Mouse (Mus musculus) forebrain, embryonic 13.5 days (tissue): Measurements from ENCODE around the gene Phc2. TPM values are rescaled to one million over a fixed set of nuclear protein-coding genes. Genes with fewer than 3 reads are reported as not detected.
A peak's percentile ranks its signal among the peaks of the same experiment; 100 is the strongest.

Experiments
- ATAC-seq: fragments of 200-750 bp; cut with Nextera tagmentation; 2 replicates; pipeline ENCODE4 v1.8.0; 2017
- H3K27ac ChIP-seq: fragments of 300-500 bp; sonication (generic); 2 replicates; pipeline ENCODE4 v1.5.1; 2015; ENCODE audit warnings: inconsistent platforms, mild to moderate bottlenecking, moderate library complexity
- H3K27me3 ChIP-seq: fragments of 300-500 bp; sonication (generic); 2 replicates; pipeline ENCODE4 v1.6.1; 2015; ENCODE audit warnings: mild to moderate bottlenecking, inconsistent platforms
- H3K36me3 ChIP-seq: fragments of 300-500 bp; sonication (generic); 2 replicates; pipeline ENCODE4 v1.6.1; 2015; ENCODE audit warnings: mild to moderate bottlenecking, inconsistent platforms; ENCODE audit not compliant: poor library complexity, severe bottlenecking
- H3K4me1 ChIP-seq: fragments of 300-500 bp; sonication (generic); 2 replicates; pipeline ENCODE4 v1.6.1; 2015; ENCODE audit warnings: inconsistent platforms
- H3K4me2 ChIP-seq: fragments of 300-500 bp; sonication (generic); 2 replicates; pipeline ENCODE4 v1.6.1; 2015; ENCODE audit warnings: inconsistent platforms, mild to moderate bottlenecking, moderate library complexity
- H3K4me3 ChIP-seq: fragments of 300-500 bp; sonication (generic); 2 replicates; pipeline ENCODE4 v1.5.1; 2015; ENCODE audit warnings: mild to moderate bottlenecking, inconsistent platforms
- H3K9ac ChIP-seq: fragments of 300-500 bp; sonication (generic); 2 replicates; pipeline ENCODE4 v1.6.1; 2015; ENCODE audit warnings: mild to moderate bottlenecking, inconsistent platforms
- H3K9me3 ChIP-seq: fragments of 300-500 bp; sonication (generic); replicated peaks from 2 replicates; pipeline ENCODE4 v1.6.1; 2016; ENCODE audit warnings: inconsistent platforms
- WGBS: fragments of 180-500 bp; shearing (Covaris S2); methylation state at CpG from one replicate; pipeline ENCODE4 v1.1.7; 2015; 5-methylcytosine and 5-hydroxymethylcytosine counted together
- polyA plus RNA-seq: library from polyadenylated mRNA; unstranded; fragments of >200 nt; fragmentation: Nextera tagmentation; extraction: Ambion mirVana; gene quantifications from 2 replicates; pipeline ENCODE4 v1.2.1, GENCODE M21; 2015

Gene Phc2
- polyA plus RNA-seq, 1 experiment from 2014 or later = 34.9 TPM

DNA sequence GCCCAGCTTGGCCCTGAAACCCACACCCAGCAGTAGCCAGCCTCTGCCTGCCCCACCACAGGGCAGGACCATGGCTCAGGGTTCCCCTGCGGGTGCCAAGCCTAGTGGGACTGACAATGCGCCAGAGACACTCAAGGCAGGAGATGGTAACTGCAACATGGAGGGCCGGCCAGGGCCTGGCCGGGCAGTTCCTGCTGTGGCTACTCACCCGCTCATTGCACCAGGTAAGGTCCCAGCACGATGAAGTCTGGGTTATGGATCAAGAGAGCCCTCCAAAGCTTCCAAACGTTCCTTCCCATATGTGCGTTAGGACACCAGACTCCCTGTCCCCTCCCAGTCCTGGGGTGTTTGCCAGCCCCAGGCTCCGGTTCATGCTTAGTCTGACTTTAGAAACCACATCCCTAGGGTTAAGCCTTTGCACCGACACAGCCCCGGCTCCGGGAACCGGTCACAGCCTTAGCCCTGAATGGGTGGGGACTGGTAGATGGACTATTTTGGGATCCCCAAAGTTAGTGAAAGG, 57.7 kb downstream of the Phc2 start:
- H3K27ac ChIP-seq = peak overlapping the region; percentile 45
- no peak for ATAC-seq
- H3K9ac ChIP-seq = peak overlapping the region; percentile 39
- H3K27me3 ChIP-seq = peaks cover 4% of the 10 kb centered on the region; the same call in 1 of the 2 replicates
- peak overlapping the region; percentile 58 for H3K4me2 ChIP-seq
- peaks cover 63% of the 10 kb centered on the region for H3K4me1 ChIP-seq
- 26% methylated on average over 13 of the region's 13 CpGs for WGBS
- H3K36me3 ChIP-seq = peaks cover 24% of the 10 kb centered on the region; the same call in 1 of the 2 replicates
- H3K4me3 ChIP-seq = 0 out of 2 replicates have a peak overlapping the region, but pooled peaks have one; percentile 19
- no peaks in the 10 kb centered on the region for H3K9me3 ChIP-seq

DNA sequence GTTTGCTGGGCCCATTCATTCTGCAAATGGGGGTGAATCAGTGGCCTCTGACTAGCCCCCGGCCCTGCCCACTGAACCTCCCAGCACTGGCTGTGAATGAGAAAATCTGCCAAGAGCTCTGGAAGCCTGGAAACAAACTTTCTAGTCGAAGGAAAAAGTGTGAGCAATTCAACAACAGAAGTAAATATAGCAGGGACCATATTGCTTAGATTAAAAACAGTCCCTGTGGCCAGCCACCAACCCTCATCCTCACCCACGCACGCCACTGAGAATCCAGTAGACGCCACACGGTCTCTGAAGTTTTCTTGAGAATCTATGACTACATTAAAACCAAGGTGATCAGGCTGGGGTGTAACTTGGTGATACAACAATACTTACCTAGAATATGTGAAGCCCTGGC, 58.4 kb downstream of the Phc2 start:
- no peak overlapping the region for H3K9ac ChIP-seq
- WGBS = 83% methylated on average over 6 of the region's 6 CpGs
- no peak for ATAC-seq
- peaks cover 21% of the 10 kb centered on the region; the same call in 1 of the 2 replicates for H3K36me3 ChIP-seq
- no peaks in the 10 kb centered on the region for H3K9me3 ChIP-seq
- H3K27me3 ChIP-seq = peaks cover 4% of the 10 kb centered on the region; the same call in 1 of the 2 replicates
- peaks cover 71% of the 10 kb centered on the region for H3K4me1 ChIP-seq
- no peak overlapping the region for H3K4me2 ChIP-seq
- no peak overlapping the region for H3K27ac ChIP-seq
- no peak overlapping the region for H3K4me3 ChIP-seq

DNA sequence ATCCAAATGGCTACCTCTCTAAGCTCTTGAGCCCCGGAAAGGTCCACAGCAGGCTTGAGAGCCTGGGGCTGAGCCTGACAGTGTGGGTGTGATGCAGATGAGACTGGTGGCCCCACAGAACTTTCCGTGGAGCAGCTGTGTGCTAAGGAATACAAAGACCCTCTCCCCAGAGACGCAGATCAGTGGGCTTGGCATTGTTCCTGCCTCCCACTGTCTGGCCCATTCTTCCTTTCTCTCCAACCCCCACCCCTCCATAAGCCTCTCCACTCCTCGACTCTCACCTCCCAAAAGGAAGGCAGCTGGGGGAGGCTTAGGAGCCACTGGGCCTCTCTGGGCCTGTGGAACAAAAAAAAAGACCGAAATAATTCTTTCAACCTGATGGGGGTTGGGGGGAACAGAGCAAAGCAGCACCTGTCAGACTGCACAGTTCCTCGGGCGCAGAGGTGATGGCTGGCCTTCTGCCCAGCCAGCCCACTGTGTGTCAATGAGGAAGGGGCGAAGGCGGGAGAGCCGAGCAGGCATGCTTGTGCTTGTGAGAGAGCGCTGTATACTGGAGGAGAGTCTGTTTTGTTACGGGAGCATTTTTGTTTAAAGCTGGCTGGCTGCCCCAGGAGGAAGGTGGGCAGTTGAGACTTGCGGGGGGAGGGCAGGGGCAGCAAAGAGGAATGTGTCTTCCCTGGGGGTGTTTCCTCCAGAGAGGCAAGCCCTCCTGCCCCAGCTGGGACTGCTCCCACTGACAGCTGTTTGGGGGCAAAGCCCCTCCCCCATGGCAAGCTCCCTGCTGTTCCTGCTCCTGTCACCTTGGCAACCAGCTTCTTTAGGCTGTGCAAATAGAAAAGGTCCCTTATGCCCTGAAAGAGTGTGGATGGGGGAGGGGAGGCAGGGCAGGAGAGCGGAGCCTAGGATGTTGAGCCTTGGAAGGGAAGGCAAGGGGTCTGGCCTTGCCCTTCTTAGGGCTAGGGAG, 61.0 kb downstream of the Phc2 start:
- H3K4me1 ChIP-seq = peaks cover 90% of the 10 kb centered on the region
- under 1% methylated on average over 14 of the region's 14 CpGs for whole genome bisulfite sequencing
- peak; percentile 83 for ATAC-seq
- no peak overlapping the region for H3K4me3 ChIP-seq
- peak overlapping the region; percentile 28 for H3K9ac ChIP-seq
- H3K36me3 ChIP-seq = no peaks in the 10 kb centered on the region
- H3K9me3 ChIP-seq = no peaks in the 10 kb centered on the region
- H3K27ac ChIP-seq = peak overlapping the region; percentile 97
- H3K27me3 ChIP-seq = no peaks in the 10 kb centered on the region
- peak overlapping the region; percentile 47 for H3K4me2 ChIP-seq

DNA sequence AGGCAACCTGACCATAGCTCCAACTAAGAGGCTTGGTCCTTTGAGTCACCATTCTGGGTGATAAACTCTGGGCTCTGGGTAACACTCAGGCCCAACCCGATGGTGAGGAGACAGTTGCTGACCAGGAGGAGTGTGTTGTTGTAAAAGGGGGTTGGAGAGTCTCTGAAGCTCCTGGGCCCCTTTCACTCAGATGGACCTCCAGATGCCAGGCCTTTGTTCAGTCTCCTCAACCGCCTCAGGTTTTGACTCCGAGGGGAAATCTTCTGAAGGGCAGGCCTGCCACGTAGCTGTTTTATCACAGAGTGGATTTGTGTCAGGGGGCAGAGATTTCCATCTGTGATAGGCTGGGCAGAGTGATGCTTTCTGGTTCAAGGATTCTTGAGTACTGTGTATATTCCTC, 61.8 kb downstream of the Phc2 start:
- peak overlapping the region; percentile 6 for H3K9ac ChIP-seq
- peak overlapping the region; percentile 97 for H3K27ac ChIP-seq
- H3K4me3 ChIP-seq = no peak overlapping the region
- H3K4me2 ChIP-seq = peak overlapping the region; percentile 47
- ATAC-seq = no peak
- H3K9me3 ChIP-seq = no peaks in the 10 kb centered on the region
- H3K4me1 ChIP-seq = peaks cover 90% of the 10 kb centered on the region
- WGBS = 0% methylated on average over 4 of the region's 4 CpGs
- no peaks in the 10 kb centered on the region for H3K27me3 ChIP-seq
- no peaks in the 10 kb centered on the region for H3K36me3 ChIP-seq

DNA sequence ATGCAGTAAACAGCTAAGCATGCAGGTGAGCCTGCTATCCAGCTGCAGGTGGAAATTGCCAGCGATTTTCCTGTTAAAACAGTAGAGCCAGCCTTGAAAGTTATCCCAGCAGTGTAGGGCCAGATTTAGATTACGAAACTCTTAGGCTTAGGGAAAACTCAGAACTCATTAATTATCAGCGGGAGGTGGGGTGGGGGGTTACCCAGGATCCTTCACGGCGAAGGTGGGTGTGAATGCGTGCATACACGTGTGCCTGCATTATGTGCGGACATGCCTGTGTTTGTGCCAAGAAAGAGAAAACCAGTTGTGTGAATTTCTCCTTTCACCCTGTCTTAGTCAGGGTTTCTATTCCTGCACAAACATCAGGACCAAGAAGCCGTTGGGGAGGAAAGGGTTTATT, 62.2 kb downstream of the Phc2 start:
- Histone ChIP-seq H3K9ac (peak overlapping the region; percentile 6; the same call in 1 of the 2 replicates), H3K9me3 (no peaks in the 10 kb centered on the region), H3K27me3 (no peaks in the 10 kb centered on the region), H3K4me1 (peaks cover 92% of the 10 kb centered on the region), H3K4me2 (peak overlapping the region; percentile 47; the same call in 1 of the 2 replicates), H3K27ac (peak overlapping the region; percentile 97), H3K4me3 (no peak overlapping the region), H3K36me3 (no peaks in the 10 kb centered on the region)
- 11% methylated on average over 9 of the region's 9 CpGs for WGBS
- no peak for ATAC-seq

DNA sequence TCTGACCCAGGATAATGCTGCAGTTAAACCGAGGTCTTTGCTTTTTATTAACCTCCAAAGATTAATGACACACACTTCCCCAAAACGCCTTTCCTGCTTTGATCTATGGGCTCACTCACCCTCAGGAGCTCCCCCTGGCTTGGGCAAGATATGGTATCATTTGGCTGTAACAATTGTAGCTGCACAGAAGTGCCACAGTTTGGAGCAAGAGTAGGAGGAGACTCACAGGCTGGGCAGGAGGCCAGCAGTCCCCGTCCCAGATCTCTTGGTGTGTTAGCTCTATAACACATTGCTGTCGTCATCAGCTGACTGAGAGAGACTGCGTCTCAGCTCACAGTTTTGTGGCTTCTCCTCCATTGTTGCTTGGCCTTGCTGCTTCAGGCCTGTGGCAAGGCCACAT, 65.6 kb downstream of the Phc2 start:
- no peaks in the 10 kb centered on the region for H3K27me3 ChIP-seq
- H3K36me3 ChIP-seq = no peaks in the 10 kb centered on the region; the same call in 1 of the 2 replicates
- H3K27ac ChIP-seq = peak overlapping the region; percentile 85
- WGBS = 14% methylated on average over 5 of the region's 5 CpGs
- H3K4me3 ChIP-seq = no peak overlapping the region
- no peak overlapping the region for H3K9ac ChIP-seq
- no peak overlapping the region for H3K4me2 ChIP-seq
- ATAC-seq = 0 out of 2 replicates have a peak, but pooled peaks have one; percentile 17
- H3K9me3 ChIP-seq = no peaks in the 10 kb centered on the region
- peaks cover 90% of the 10 kb centered on the region for H3K4me1 ChIP-seq

DNA sequence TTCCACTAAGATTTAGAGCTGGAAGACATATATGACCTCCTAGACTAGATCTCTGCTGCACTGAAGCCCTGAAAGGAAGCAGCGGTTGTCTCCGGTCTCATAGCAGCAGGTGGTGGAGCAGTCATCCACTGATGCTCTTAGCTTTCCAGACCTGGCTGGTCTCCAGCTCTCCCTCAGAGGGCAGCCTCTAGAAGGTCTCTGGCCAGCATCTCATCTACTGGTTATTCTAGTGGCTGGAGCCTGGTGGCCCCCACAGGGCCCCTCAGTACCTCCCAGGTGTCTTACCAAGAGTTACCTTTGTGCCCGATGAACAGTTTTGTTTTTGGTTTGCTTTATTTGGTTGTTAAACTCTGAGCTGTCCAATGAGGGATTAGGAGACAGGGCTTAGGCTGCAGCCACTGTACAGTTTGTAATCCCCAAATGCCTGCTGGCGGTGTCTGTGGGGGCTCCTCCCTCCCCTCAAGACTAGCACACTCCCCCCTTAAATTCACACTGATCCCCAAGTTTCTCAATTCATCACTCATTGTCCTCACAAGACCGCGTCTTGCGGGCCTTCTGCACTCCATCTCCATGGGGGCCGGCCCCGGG, 66.7 kb downstream of the Phc2 start:
- peak overlapping the region; percentile 28 for H3K27ac ChIP-seq
- no peaks in the 10 kb centered on the region for H3K27me3 ChIP-seq
- no peak overlapping the region for H3K4me2 ChIP-seq
- H3K36me3 ChIP-seq = no peaks in the 10 kb centered on the region; the same call in 1 of the 2 replicates
- peak overlapping the region; percentile 34; the same call in 1 of the 2 replicates for H3K9ac ChIP-seq
- WGBS = 58% methylated on average over 9 of the region's 9 CpGs
- H3K4me3 ChIP-seq = no peak overlapping the region
- H3K4me1 ChIP-seq = peaks cover 82% of the 10 kb centered on the region
- no peaks in the 10 kb centered on the region for H3K9me3 ChIP-seq
- no peak for ATAC-seq

DNA sequence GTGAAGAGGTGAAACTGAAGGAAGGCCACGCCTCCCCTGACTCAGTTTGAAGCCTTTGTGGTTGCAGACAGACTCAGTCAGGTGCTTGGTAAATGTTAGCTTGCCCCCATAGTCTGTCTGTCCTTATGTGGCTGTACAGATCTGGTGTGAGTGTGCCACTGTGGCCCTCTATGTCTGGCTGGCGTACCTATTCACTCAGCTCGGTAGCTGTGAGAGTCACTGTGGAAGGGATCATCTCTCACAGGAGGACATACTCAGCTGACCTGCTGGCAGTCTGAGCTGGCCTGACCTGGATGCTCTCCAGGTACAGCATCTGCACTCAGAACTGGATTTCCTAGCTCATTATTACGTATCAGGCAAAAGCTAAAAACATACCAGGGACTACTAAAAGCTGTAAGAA, 67.3 kb downstream of the Phc2 start:
- Histone ChIP-seq H3K4me2 (no peak overlapping the region), H3K9me3 (no peaks in the 10 kb centered on the region), H3K36me3 (no peaks in the 10 kb centered on the region; the same call in 1 of the 2 replicates), H3K9ac (peak overlapping the region; percentile 34; the same call in 1 of the 2 replicates), H3K4me3 (no peak overlapping the region), H3K27me3 (no peaks in the 10 kb centered on the region), H3K4me1 (peaks cover 82% of the 10 kb centered on the region), H3K27ac (peak overlapping the region; percentile 28)
- ATAC-seq = no peak
- WGBS = 66% methylated on average over 4 of the region's 4 CpGs

DNA sequence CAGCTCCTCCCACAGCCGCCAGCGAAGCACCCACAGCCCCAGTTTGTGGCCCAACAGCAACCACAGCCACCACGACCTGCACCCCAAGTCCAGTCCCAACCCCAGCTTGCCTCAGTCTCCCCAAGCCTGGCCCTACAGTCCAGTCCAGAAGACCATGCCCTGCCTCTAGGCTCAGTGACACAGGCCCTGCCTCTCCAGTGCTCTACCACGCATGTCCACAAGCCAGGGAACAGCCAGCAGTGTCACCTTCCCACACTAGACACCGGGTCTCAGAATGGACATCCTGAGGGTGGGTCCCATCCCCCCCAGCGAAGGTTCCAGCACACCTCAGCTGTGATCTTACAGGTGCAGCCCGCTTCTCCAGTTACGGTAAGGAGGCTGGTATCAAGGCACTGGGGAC, 68.4 kb downstream of the Phc2 start:
- Histone ChIP-seq H3K4me2 (no peak overlapping the region), H3K27ac (no peak overlapping the region), H3K9ac (0 out of 2 replicates have a peak overlapping the region, but pooled peaks have one; percentile 8), H3K27me3 (no peaks in the 10 kb centered on the region), H3K4me1 (peaks cover 76% of the 10 kb centered on the region), H3K36me3 (no peaks in the 10 kb centered on the region; the same call in 1 of the 2 replicates), H3K4me3 (no peak overlapping the region), H3K9me3 (no peaks in the 10 kb centered on the region)
- 73% methylated on average over 8 of the region's 8 CpGs for WGBS
- no peak for ATAC-seq

DNA sequence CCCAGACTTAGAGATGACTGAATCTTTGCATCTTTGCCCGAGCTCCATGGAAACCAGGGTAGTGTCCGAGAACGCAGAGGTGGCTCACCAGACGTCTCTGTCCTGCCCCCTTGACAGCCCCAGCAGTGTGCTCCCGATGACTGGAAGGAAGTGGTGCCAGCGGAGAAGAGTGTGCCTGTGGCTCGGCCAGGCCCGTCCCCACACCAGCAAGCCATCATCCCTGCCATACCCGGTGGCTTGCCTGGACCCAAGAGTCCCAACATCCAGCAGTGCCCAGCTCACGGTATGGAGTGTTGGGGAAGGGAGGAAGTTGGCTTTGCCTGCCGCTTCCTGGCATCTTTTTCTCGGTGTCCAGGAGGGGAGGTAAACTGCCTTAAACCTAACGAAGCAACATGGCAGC, 68.9 kb downstream of the Phc2 start:
- no peaks in the 10 kb centered on the region for H3K9me3 ChIP-seq

DNA sequence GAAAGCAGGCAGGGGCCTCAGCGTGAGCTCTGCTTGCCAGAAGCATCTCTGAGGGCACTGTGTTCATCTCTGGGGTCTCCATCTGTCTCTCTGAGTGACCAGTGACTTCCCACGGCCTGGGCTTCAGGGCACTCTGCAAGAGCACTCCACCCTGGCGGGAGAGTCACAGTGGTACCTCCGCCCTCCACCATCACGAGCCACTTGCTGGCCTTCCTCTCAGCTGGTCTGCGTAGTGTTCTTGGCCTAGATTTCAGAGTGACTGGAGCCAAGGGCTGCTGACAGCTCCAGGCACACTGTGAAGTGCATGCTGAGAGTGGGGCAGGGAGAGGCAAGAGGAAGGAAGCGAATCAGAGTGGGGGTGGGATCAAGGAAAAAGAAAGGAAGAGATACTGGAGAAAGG, 69.6 kb downstream of the Phc2 start:
- H3K27ac ChIP-seq = no peak overlapping the region; the same call in 1 of the 2 replicates
- 74% methylated on average over 7 of the region's 7 CpGs for WGBS
- H3K4me3 ChIP-seq = no peak overlapping the region
- H3K27me3 ChIP-seq = no peaks in the 10 kb centered on the region
- H3K36me3 ChIP-seq = no peaks in the 10 kb centered on the region; the same call in 1 of the 2 replicates
- H3K4me1 ChIP-seq = peaks cover 72% of the 10 kb centered on the region
- H3K9me3 ChIP-seq = no peaks in the 10 kb centered on the region
- peak overlapping the region; percentile 18; the same call in 1 of the 2 replicates for H3K9ac ChIP-seq
- no peak for ATAC-seq
- no peak overlapping the region for H3K4me2 ChIP-seq

More for the DNA sequence above, 68.9 kb downstream of the Phc2 start:
- ATAC-seq = no peak
- Histone ChIP-seq H3K9ac (peak overlapping the region; percentile 18; the same call in 1 of the 2 replicates), H3K36me3 (no peaks in the 10 kb centered on the region; the same call in 1 of the 2 replicates), H3K27me3 (no peaks in the 10 kb centered on the region), H3K4me3 (no peak overlapping the region), H3K4me2 (no peak overlapping the region), H3K4me1 (peaks cover 71% of the 10 kb centered on the region), H3K27ac (no peak overlapping the region)
- WGBS = 86% methylated on average over 13 of the region's 13 CpGs
